Mouse (Mus musculus): ENCODE measurements around the gene Lin28b. TPM values are rescaled to one million over a fixed set of nuclear protein-coding genes. Genes with fewer than 3 reads are reported as not detected.
A peak's percentile ranks its signal among the peaks of the same experiment; 100 is the strongest.
"Not testable (repeated sequence)": the region's sequence is repeated elsewhere in the genome, so short reads cannot be mapped to it uniquely, and the experiment has no call there.

Lin28b gene
- polyA plus RNA-seq, 1 experiment from 2014 or later = 44.7 TPM

GRCm38 (mm10) chr10:45382637-45382958 lies 103.6 kb downstream of the Lin28b start:
- H3K4me3 ChIP-seq = no peak overlapping the region
- no peaks in the 10 kb centered on the region for H3K9me3 ChIP-seq (replicated peaks)
- peaks cover 26% of the 10 kb centered on the region for H3K36me3 ChIP-seq
- H3K27ac ChIP-seq = no peak overlapping the region
- WGBS = 70% methylated on average over 3 of the region's 3 CpGs
- no peaks in the 10 kb centered on the region for H3K4me1 ChIP-seq
- no peak for DNase-seq (ENCODE audit: low spot score)
- no peaks in the 10 kb centered on the region for H3K27me3 ChIP-seq (ENCODE audit: low read depth, poor library complexity, severe bottlenecking)

DNA sequence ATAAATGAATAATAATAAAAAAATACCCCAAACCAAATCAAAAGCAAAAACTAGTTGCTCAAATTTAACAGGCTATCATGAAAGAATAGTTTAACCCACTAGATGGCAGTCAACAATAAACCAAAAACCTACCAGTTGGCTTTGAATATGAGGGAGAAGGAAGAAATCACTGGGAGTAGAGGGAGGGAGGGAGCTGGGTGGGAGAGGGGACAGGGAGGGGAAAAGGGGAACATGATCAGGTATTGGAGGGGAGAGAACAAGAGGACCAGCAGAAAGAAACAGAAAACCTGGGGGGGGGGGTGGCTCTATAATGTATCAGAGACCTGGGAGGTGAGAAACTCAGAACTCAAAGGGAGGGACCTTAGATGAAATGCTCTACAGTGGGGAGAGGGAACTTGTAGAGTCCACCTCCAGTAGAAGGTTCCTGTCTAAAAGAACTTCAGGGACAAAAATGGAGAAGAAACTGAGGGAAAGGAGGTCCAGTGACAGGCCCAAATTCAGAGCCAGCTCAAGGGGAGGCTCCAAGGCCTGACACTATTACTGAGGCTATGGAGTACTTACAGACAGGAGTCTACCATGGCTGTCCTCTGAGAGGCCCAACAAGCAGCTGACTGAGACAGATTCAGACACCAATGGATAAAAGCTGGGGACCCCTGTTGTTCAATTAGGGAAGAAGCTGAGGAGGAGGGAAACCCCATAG lies 104.1 kb downstream of the Lin28b start:
- H3K27me3 ChIP-seq (ENCODE audit: low read depth, poor library complexity, severe bottlenecking) = no peaks in the 10 kb centered on the region
- peaks cover 27% of the 10 kb centered on the region for H3K36me3 ChIP-seq
- H3K27ac ChIP-seq = no peak overlapping the region
- no peaks in the 10 kb centered on the region for H3K4me1 ChIP-seq
- no peak overlapping the region for H3K4me3 ChIP-seq
- H3K9me3 ChIP-seq (replicated peaks) = no peaks in the 10 kb centered on the region
- no peak for DNase-seq (ENCODE audit: low spot score)

GRCm38 (mm10) chr10:45378269-45378668 lies 107.9 kb downstream of the Lin28b start:
- H3K9me3 ChIP-seq (replicated peaks) = no peaks in the 10 kb centered on the region
- 93% methylated on average over 3 of the region's 3 CpGs for WGBS
- no peaks in the 10 kb centered on the region for H3K4me1 ChIP-seq
- H3K4me3 ChIP-seq = no peak overlapping the region
- no peak overlapping the region for H3K27ac ChIP-seq
- H3K27me3 ChIP-seq (ENCODE audit: low read depth, poor library complexity, severe bottlenecking) = no peaks in the 10 kb centered on the region
- no peak for DNase-seq (ENCODE audit: low spot score)
- H3K36me3 ChIP-seq = peaks cover 34% of the 10 kb centered on the region

DNA sequence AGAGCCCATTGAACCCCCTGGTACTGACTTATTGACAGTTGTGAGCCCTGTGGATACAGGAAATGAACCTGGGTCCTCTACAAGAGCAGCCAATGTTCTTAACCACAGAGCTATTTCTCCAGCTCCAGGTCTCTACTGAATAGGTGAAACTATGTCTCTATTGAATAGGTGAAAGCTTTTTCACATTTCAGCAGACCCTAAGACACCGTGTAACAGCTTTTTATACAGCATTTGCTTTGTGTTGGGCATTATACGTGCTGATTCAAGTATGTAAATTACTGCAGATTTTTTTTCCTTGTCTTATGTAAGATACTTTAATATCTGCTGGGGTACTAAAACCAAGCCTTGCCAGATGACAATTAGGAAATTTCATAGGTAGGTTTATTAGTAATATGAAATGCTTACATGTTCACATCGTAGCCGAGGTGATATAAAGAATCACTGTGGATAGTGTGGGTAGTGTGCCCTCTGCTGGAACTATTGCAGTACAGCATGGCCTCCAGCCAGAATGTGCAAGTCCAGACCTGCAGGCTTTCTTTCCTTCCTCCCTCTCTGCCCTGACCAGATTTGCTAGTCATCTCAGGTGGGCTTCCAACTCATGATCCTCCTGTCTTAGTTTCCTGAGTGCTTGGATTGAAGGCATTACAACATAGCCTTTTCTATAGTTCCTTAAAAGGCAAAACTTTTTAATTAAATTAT lies 113.1 kb downstream of the Lin28b start:
- Histone ChIP-seq H3K27ac (no peak overlapping the region), H3K9me3 (replicated peaks) (no peaks in the 10 kb centered on the region), H3K4me1 (no peaks in the 10 kb centered on the region), H3K4me3 (no peak overlapping the region), H3K27me3 (ENCODE audit: low read depth, poor library complexity, severe bottlenecking) (no peaks in the 10 kb centered on the region), H3K36me3 (peaks cover 12% of the 10 kb centered on the region; the same call in 1 of the 2 replicates)
- DNase-seq (ENCODE audit: low spot score) = peak; percentile 77
- WGBS = 81% methylated on average over 4 of the region's 4 CpGs

DNA sequence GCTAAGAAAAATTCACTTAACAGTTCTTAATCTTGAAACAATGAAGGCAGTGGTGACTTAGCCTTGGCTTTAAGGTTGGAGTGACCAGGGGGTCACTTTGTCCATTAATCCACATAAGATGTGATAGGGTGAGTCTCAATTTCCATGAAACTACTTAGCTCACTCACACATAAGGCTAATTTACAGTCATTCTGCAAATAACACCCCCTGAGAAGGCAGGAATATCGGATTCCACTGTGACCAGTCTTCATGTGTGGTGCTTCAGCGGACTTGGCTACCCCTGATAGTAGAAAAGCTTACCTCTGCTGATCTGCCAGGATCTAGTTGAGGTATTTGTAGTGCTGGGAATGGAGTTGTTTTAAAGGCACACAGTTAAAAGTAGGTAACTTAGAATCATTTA lies 115.7 kb downstream of the Lin28b start:
- DNase-seq (ENCODE audit: low spot score) = no peak
- Histone ChIP-seq H3K36me3 (peaks cover 15% of the 10 kb centered on the region), H3K27me3 (ENCODE audit: low read depth, poor library complexity, severe bottlenecking) (no peaks in the 10 kb centered on the region), H3K27ac (no peak overlapping the region), H3K9me3 (replicated peaks) (no peaks in the 10 kb centered on the region), H3K4me3 (no peak overlapping the region), H3K4me1 (no peaks in the 10 kb centered on the region)
- WGBS = 86% methylated on average over 2 of the region's 2 CpGs

DNA sequence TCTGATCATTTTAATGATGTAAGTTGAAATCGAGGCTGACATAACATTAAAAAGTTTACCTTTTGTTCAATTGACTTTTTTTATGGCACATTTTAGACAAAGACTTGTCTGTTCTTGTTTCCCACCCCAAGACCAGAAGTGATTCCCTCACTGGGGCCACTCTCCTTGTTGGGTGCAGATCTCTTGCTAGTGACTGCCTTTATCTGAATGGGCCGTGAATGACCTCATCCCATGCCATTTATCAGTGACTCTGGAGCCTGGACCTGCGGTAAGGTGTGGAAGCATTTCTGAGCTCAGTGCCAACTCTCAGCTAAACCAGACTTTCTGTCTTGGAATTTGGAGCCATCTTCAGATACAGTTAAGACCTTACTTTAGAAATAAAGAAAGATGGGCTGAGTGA lies 116.6 kb downstream of the Lin28b start:
- peaks cover 16% of the 10 kb centered on the region for H3K36me3 ChIP-seq
- WGBS = 87% methylated on average over 3 of the region's 3 CpGs
- no peaks in the 10 kb centered on the region for H3K9me3 ChIP-seq (replicated peaks)
- no peak overlapping the region for H3K27ac ChIP-seq
- H3K4me3 ChIP-seq = no peak overlapping the region
- no peaks in the 10 kb centered on the region for H3K4me1 ChIP-seq
- H3K27me3 ChIP-seq (ENCODE audit: low read depth, poor library complexity, severe bottlenecking) = no peaks in the 10 kb centered on the region
- DNase-seq (ENCODE audit: low spot score) = no peak

GRCm38 (mm10) chr10:45366987-45367705 lies 119.0 kb downstream of the Lin28b start:
- WGBS = 90% methylated on average over 17 of the region's 17 CpGs
- no peak for DNase-seq (ENCODE audit: low spot score)
- H3K4me1 ChIP-seq = peaks cover 15% of the 10 kb centered on the region
- no peaks in the 10 kb centered on the region for H3K27me3 ChIP-seq (ENCODE audit: low read depth, poor library complexity, severe bottlenecking)
- H3K4me3 ChIP-seq = no peak overlapping the region
- H3K27ac ChIP-seq = no peak overlapping the region
- H3K36me3 ChIP-seq = peaks cover 16% of the 10 kb centered on the region
- no peaks in the 10 kb centered on the region for H3K9me3 ChIP-seq (replicated peaks)

- 55% methylated on average over 5 of the region's 5 CpGs for WGBS
- Histone ChIP-seq H3K4me3 (no peak overlapping the region), H3K36me3 (peaks cover 25% of the 10 kb centered on the region), H3K27me3 (ENCODE audit: low read depth, poor library complexity, severe bottlenecking) (no peaks in the 10 kb centered on the region), H3K4me1 (peaks cover 15% of the 10 kb centered on the region), H3K9me3 (replicated peaks) (no peaks in the 10 kb centered on the region), H3K27ac (0 out of 2 replicates have a peak overlapping the region, but pooled peaks have one; percentile 3)
- DNase-seq (ENCODE audit: low spot score) = peak; percentile 27
Measured at GRCm38 (mm10) chr10:45363396-45363795, 122.8 kb downstream of the Lin28b start.

DNA sequence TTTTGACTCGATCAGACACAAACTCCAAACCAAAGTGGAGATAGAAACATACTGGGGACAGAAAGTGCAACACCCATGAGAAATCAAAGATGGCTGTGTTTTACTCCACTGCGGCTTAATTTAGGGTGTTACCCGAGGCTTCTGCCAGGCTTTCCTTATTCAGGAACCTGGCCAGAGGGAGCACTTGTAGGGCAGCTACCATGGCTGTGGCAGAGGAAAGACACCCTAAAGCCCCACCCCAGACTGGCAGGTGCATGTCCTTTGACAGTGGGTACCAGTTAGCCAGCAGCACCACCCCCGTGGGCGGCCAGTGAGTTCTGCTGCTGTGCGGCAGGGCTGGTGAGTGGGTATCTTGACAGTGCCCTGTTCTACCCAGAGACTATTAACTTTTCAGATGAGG lies 130.1 kb downstream of the Lin28b start:
- H3K36me3 ChIP-seq = peaks cover 26% of the 10 kb centered on the region
- H3K4me3 ChIP-seq = no peak overlapping the region
- H3K27me3 ChIP-seq (ENCODE audit: low read depth, poor library complexity, severe bottlenecking) = no peaks in the 10 kb centered on the region
- H3K4me1 ChIP-seq = no peaks in the 10 kb centered on the region
- DNase-seq (ENCODE audit: low spot score) = no peak
- no peaks in the 10 kb centered on the region for H3K9me3 ChIP-seq (replicated peaks)
- 93% methylated on average over 6 of the region's 6 CpGs for WGBS
- no peak overlapping the region for H3K27ac ChIP-seq

DNA sequence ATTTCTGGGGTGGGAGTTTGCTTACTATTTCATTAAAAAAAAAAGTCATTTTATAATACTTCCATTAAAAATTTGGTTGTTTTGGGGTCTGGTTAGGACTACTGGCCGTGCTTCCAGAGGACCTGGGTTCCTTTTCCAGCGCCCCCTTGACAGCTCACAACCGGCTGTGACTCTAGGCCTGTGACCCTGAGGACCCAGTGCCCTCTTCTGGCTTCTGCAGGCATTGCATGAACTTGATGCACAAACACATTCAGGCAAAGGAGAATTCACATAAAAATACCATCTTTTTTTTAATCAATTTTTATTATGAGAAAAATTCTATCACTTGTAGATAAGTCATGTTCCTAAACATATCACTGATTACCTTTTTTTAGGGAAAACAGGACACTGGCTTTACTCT lies 138.1 kb downstream of the Lin28b start:
- not testable (repeated sequence) for H3K27me3 ChIP-seq (ENCODE audit: low read depth, poor library complexity, severe bottlenecking); H3K9me3 ChIP-seq (replicated peaks); H3K4me1 ChIP-seq; DNase-seq (ENCODE audit: low spot score); H3K4me3 ChIP-seq; H3K27ac ChIP-seq
- 86% methylated on average over 3 of the region's 3 CpGs for WGBS
- H3K36me3 ChIP-seq = peaks cover 24% of the 10 kb centered on the region

GRCm38 (mm10) chr10:45345217-45345616 lies 141.0 kb downstream of the Lin28b start:
- no peaks in the 10 kb centered on the region for H3K9me3 ChIP-seq (replicated peaks)
- H3K27ac ChIP-seq = no peak overlapping the region
- H3K4me3 ChIP-seq = no peak overlapping the region
- no peak for DNase-seq (ENCODE audit: low spot score)
- H3K27me3 ChIP-seq (ENCODE audit: low read depth, poor library complexity, severe bottlenecking) = no peaks in the 10 kb centered on the region
- no peaks in the 10 kb centered on the region for H3K4me1 ChIP-seq
- 68% methylated on average over 9 of the region's 9 CpGs for WGBS
- H3K36me3 ChIP-seq = peaks cover 22% of the 10 kb centered on the region

- H3K9me3 ChIP-seq (replicated peaks) = no peaks in the 10 kb centered on the region
- DNase-seq (ENCODE audit: low spot score) = no peak
- peaks cover 22% of the 10 kb centered on the region for H3K36me3 ChIP-seq
- H3K4me1 ChIP-seq = no peaks in the 10 kb centered on the region
- 88% methylated on average over 4 of the region's 4 CpGs for WGBS
- no peak overlapping the region for H3K27ac ChIP-seq
- no peak overlapping the region for H3K4me3 ChIP-seq
- no peaks in the 10 kb centered on the region for H3K27me3 ChIP-seq (ENCODE audit: low read depth, poor library complexity, severe bottlenecking)
Measured at GRCm38 (mm10) chr10:45344381-45344780, 141.8 kb downstream of the Lin28b start.

- Histone ChIP-seq H3K9me3 (replicated peaks) (no peaks in the 10 kb centered on the region), H3K36me3 (peaks cover 6% of the 10 kb centered on the region), H3K4me1 (peaks cover 11% of the 10 kb centered on the region), H3K4me3 (no peak overlapping the region), H3K27me3 (ENCODE audit: low read depth, poor library complexity, severe bottlenecking) (peaks cover 19% of the 10 kb centered on the region), H3K27ac (no peak overlapping the region)
- WGBS = 79% methylated on average over 7 of the region's 7 CpGs
- DNase-seq (ENCODE audit: low spot score) = no peak
Measured at GRCm38 (mm10) chr10:45339106-45339505, 147.1 kb downstream of the Lin28b start.
